Mouse (Mus musculus) yolk sac, embryonic 10.5 days (tissue): Measurements from ENCODE around the gene Kxd1.
"Not testable (repeated sequence)": the region's sequence is repeated elsewhere in the genome, so short reads cannot be mapped to it uniquely, and the experiment has no call there.

ENCODE experiments used
- DNase-seq: peaks from one replicate; pipeline ENCODE4 v3.0.0-alpha.2; 2017; ENCODE audit warnings: low spot score

Kxd1 gene

GRCm38 (mm10) chr8:70513441-70513840 lies 14.3 kb downstream of the Kxd1 start:
- no peak for DNase-seq

DNA sequence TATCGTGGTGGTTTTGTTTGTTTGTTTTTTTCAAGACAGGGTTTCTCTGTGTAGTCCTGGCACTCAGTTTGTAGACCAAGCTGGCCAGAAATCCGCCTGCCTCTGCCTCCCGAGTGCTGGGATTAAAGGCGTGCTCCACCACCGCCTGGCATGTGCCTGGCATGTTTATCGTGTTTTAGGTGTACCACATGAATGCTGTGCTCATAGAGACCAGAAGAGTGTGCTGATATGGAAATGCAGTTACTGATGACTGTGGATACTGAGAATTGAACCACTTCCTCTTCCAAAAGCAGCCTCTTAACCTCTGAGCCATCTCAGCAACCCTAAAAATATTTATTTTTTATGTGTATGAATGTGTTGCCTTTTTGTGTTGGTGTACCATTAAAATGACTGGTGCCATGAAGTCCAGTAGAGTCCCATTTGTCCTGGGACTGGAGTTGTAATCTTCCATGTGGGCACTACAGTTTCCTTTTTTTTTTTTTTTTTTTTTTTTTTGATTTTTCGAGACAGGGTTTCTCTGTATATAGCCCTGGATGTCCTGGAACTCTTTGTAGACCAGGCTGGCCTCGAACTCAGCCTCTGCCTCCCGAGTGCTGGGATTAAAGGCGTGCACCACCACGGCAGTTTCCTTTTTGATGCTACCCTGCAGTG lies 15.4 kb downstream of the Kxd1 start:
- DNase-seq: no peak

DNA sequence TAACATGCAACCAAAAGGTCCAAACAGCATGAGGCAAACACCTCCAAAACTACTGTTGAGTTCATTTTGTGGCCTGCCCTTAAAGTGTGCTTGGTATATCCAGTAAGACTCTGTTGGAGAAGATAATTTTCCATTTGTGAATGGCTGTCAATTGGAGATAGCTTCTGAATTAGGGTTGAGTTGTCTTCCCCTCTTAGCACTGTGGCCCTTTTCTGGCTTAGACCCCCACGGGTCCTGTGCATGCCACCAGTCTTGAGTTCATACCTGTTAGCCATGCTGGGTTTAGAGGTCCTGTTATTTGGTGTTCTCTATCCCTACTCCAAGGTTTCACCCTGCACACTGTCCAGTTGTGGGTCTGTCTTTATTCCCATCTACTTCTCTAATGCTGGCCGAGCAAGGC lies 16.0 kb downstream of the Kxd1 start:
- no peak for DNase-seq

DNA sequence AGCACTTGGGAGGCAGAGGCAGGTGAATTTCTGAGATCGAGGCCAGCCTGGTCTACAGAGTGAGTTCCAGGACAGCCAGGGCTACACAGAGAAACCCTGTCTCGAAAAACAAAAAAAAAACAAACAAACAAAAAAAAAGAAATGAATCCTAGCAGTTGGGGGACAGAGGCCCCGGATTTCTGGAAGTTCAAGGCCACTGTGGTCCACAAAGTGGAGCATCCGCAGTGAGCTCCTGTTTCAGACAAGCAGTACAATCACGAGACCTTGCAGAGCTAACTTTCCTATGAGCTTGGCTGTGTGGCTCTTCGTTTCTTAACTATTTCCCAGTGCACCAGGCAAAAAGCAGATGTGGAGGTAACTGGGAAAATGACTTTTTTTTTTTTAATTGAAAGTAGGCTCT lies 16.6 kb downstream of the Kxd1 start:
- not testable (repeated sequence) for DNase-seq

GRCm38 (mm10) chr8:70510228-70510915 lies 17.4 kb downstream of the Kxd1 start, which contains the start of gene Uba52:
TSS of gene Uba52 (minus strand) at chr8:70510801.
- peak; percentile 96 for DNase-seq

DNA sequence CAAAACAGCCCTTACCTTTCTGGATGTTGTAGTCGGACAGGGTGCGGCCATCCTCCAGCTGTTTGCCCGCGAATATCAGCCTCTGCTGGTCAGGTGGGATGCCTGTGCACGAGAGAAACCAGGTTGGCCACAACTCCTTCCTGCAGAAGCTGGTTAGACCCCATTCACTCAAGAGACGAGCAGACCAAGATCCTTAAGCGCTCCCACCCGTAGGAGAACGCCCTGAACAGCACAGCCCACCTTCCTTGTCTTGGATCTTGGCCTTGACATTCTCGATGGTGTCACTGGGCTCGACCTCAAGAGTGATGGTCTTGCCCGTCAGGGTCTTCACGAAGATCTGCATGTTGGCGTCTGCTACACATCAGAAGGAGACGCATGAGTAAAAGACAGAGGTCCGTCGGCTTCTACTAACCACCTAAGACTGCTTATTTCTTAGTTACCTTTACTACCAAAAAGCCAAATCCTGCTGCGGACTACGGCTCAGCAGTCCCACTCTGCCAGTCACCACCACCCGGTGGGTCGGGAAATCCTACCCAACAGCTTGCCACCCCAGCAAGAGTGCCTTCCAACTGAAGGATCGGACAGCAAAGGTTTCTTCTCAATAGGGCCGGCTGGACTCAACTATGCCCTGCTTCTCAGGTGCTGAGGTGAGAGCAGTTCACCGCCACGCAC lies 18.3 kb downstream of the Kxd1 start:
- DNase-seq: no peak

- DNase-seq: no peak
These were observed 20.7 kb downstream of the Kxd1 start for GRCm38 (mm10) chr8:70507027-70507393.

GRCm38 (mm10) chr8:70506328-70507026 lies 21.3 kb downstream of the Kxd1 start, which contains the start of gene Rex1bd:
TSS of gene Rex1bd (minus strand) at chr8:70506752.
- peak; percentile 99 for DNase-seq

DNA sequence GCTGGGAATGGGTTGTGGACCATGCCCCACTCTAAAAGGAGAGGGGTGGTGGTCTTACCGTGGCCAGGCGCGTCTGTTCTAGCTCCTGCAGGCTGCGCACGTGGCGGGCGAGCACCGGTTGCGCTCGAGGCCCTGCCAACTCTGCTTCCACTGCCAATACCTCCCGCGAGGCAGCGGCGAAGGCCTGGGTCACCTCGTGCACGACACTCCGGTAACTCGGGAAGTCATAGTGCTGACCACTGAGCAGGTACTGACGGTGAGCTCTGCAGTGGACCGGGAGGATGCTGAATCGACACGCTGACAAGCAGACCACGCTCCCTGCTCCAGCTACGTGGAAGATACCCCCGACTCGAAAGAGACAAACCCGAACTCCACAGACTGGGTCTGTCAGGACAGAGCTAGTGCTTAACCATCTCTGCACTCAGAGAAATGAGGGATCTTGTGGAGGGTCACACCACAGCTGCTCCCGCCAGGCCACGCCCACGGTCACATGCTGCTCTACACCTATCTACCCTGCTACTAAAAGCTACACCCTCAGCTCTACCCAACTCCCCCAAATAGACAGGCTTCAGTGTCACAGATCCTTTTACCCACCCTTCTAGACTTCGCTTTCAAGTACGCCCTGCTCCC lies 21.9 kb downstream of the Kxd1 start:
- no peak for DNase-seq

- DNase-seq: no peak
These were observed 22.9 kb downstream of the Kxd1 start for GRCm38 (mm10) chr8:70504851-70505250.

DNA sequence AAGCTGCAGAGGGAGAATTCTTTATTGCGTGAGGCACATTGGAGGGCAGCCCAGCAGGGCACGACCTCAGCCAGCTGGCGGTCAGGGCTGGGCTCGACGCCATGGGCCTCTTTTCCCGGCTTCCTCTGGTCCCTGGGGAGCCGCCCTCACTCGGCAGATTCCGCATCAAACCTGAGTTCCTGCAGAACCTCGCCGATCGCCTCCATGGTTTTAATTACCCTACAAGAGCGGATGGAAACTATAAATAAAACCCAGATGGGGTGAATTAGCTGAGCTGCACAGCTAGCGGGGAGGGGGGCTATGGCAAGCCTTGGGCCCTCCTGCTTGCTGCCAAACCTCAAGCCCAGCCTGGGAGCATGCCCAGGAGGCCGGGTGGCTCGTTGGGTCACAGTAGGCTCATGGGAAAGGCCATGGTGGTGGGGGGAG lies 23.5 kb downstream of the Kxd1 start:
- no peak for DNase-seq

GRCm38 (mm10) chr8:70503062-70503750 lies 24.6 kb downstream of the Kxd1 start:
- DNase-seq: no peak

DNA sequence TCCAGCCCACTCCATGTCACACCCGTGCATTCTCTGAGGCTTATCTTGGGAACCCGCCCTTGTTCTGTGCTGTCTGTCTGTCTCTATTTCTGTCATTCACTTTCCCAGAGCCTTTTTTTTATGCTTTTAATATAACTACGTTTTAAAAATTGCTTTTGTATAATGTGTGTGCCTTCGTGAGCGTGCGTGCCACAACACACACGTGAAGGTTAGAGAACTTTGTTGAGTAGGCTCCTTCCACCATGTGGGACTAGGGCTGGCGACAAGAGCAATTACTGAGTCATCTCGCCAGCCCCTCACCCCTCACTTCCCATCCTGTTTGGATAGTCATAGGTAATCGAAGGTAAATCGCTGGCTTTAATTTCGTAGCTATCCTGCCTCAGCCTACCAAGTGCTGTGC lies 25.2 kb downstream of the Kxd1 start:
- DNase-seq: no peak

GRCm38 (mm10) chr8:70501820-70502529 lies 25.8 kb downstream of the Kxd1 start:
- DNase-seq: no peak

GRCm38 (mm10) chr8:70500386-70501301 lies 27.1 kb downstream of the Kxd1 start:
- peak; percentile 64 for DNase-seq

- DNase-seq: no peak
These were observed 32.0 kb downstream of the Kxd1 start for GRCm38 (mm10) chr8:70495771-70496062.

- DNase-seq: no peak
These were observed 32.6 kb downstream of the Kxd1 start for GRCm38 (mm10) chr8:70495001-70495770.

DNA sequence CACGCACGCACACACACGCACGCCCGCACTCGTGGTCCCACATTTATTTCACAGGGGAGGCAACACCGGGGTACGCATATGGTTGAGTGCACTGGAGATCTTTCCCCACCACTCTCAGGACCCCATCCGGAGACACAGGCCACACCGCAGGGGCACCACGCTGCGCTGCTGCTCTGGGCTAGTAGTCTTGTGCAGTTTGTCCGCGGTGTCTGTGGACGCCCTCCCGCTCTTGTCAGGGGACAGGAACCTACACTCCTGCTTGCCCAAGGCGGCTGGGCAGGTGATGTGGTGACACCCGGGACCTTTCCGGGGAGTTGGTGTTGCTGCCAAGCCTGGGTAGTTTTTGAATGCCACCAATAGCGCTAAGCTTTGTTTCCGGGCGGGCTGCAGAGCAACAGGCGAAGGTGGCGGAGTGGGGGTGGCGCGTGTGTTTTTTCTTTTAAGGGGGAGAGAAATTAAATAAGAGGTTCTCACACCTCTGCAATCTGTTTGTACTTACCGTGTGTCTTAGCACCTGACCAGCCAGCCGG lies 33.3 kb downstream of the Kxd1 start:
- no peak for DNase-seq
